Mouse (Mus musculus): ENCODE data around the gene Syne1. TPM values are rescaled to one million over a fixed set of nuclear protein-coding genes. Genes with fewer than 3 reads are reported as not detected.
A peak's percentile ranks its signal among the peaks of the same experiment; 100 is the strongest.

Gene Syne1
- polyA plus RNA-seq, 1 experiment from 2014 or later = 7.9 TPM

- Histone ChIP-seq H3K4me2 (no peak overlapping the region), H3K27ac (ENCODE audit: low read depth) (no peak overlapping the region), H3K9me3 (ENCODE audit: low read depth, low read length) (no peaks in the 10 kb centered on the region), H3K9ac (no peak overlapping the region), H3K4me3 (ENCODE audit: low read depth, low read length) (no peak overlapping the region), H3K27me3 (ENCODE audit: insufficient read depth, low read length) (no peaks in the 10 kb centered on the region), H3K36me3 (ENCODE audit: insufficient read depth) (peaks cover 3% of the 10 kb centered on the region; the same call in 1 of the 2 replicates), H3K4me1 (ENCODE audit: insufficient read depth) (no peaks in the 10 kb centered on the region)
- DNase-seq = no peak
- TF ChIP-seq CTCF (IDR thresholded peaks at IDR 0.05; ENCODE audit: low read depth) = no peak
- no peak for ATAC-seq (ENCODE audit: insufficient read depth)
- WGBS = 78% methylated on average over 6 of the region's 6 CpGs
Measured at GRCm38 (mm10) chr10:5083716-5084115, 467.6 kb downstream of the Syne1 start.

GRCm38 (mm10) chr10:5079945-5080468 lies 471.3 kb downstream of the Syne1 start:
- 32% methylated on average over 9 of the region's 9 CpGs for WGBS
- Histone ChIP-seq H3K36me3 (ENCODE audit: insufficient read depth) (no peaks in the 10 kb centered on the region), H3K4me2 (no peak overlapping the region), H3K4me3 (ENCODE audit: low read depth, low read length) (no peak overlapping the region), H3K4me1 (ENCODE audit: insufficient read depth) (no peaks in the 10 kb centered on the region), H3K27me3 (ENCODE audit: insufficient read depth, low read length) (no peaks in the 10 kb centered on the region), H3K9me3 (ENCODE audit: low read depth, low read length) (no peaks in the 10 kb centered on the region), H3K27ac (ENCODE audit: low read depth) (peak overlapping the region; percentile 36; the same call in 1 of the 2 replicates), H3K9ac (no peak overlapping the region)
- DNase-seq = peak; percentile 87
- ATAC-seq (ENCODE audit: insufficient read depth) = peak; percentile 95
- no peak for TF ChIP-seq CTCF (IDR thresholded peaks at IDR 0.05; ENCODE audit: low read depth)

- Histone ChIP-seq H3K9me3 (ENCODE audit: low read depth, low read length) (no peaks in the 10 kb centered on the region), H3K9ac (no peak overlapping the region), H3K4me1 (ENCODE audit: insufficient read depth) (no peaks in the 10 kb centered on the region), H3K4me3 (ENCODE audit: low read depth, low read length) (no peak overlapping the region), H3K4me2 (no peak overlapping the region), H3K36me3 (ENCODE audit: insufficient read depth) (no peaks in the 10 kb centered on the region), H3K27ac (ENCODE audit: low read depth) (no peak overlapping the region), H3K27me3 (ENCODE audit: insufficient read depth, low read length) (no peaks in the 10 kb centered on the region)
- 88% methylated on average over 7 of the region's 7 CpGs for WGBS
- DNase-seq (no peak), ATAC-seq (ENCODE audit: insufficient read depth) (no peak)
- no peak for TF ChIP-seq CTCF (IDR thresholded peaks at IDR 0.05; ENCODE audit: low read depth)
Measured at GRCm38 (mm10) chr10:5075724-5076123, 475.6 kb downstream of the Syne1 start.

GRCm38 (mm10) chr10:5072054-5072453 lies 479.2 kb downstream of the Syne1 start:
- Histone ChIP-seq H3K27ac (ENCODE audit: low read depth) (no peak overlapping the region), H3K9ac (no peak overlapping the region), H3K4me3 (ENCODE audit: low read depth, low read length) (no peak overlapping the region), H3K4me1 (ENCODE audit: insufficient read depth) (no peaks in the 10 kb centered on the region), H3K9me3 (ENCODE audit: low read depth, low read length) (no peaks in the 10 kb centered on the region), H3K36me3 (ENCODE audit: insufficient read depth) (no peaks in the 10 kb centered on the region), H3K4me2 (no peak overlapping the region), H3K27me3 (ENCODE audit: insufficient read depth, low read length) (no peaks in the 10 kb centered on the region)
- ATAC-seq (ENCODE audit: insufficient read depth) = no peak
- no peak for DNase-seq
- 84% methylated on average over 8 of the region's 8 CpGs for WGBS
- no peak for TF ChIP-seq CTCF (IDR thresholded peaks at IDR 0.05; ENCODE audit: low read depth)

- Histone ChIP-seq H3K4me1 (ENCODE audit: insufficient read depth) (no peaks in the 10 kb centered on the region), H3K9ac (no peak overlapping the region), H3K9me3 (ENCODE audit: low read depth, low read length) (no peaks in the 10 kb centered on the region), H3K4me3 (ENCODE audit: low read depth, low read length) (no peak overlapping the region), H3K27me3 (ENCODE audit: insufficient read depth, low read length) (no peaks in the 10 kb centered on the region), H3K27ac (ENCODE audit: low read depth) (no peak overlapping the region), H3K4me2 (no peak overlapping the region), H3K36me3 (ENCODE audit: insufficient read depth) (no peaks in the 10 kb centered on the region)
- 83% methylated on average over 3 of the region's 3 CpGs for WGBS
- DNase-seq = no peak
- TF ChIP-seq CTCF (IDR thresholded peaks at IDR 0.05; ENCODE audit: low read depth) = no peak
- no peak for ATAC-seq (ENCODE audit: insufficient read depth)
Measured at GRCm38 (mm10) chr10:5070941-5071231, 480.4 kb downstream of the Syne1 start.

- Histone ChIP-seq H3K27me3 (ENCODE audit: insufficient read depth, low read length) (no peaks in the 10 kb centered on the region), H3K27ac (ENCODE audit: low read depth) (no peak overlapping the region), H3K4me3 (ENCODE audit: low read depth, low read length) (no peak overlapping the region), H3K4me2 (no peak overlapping the region), H3K9me3 (ENCODE audit: low read depth, low read length) (no peaks in the 10 kb centered on the region), H3K36me3 (ENCODE audit: insufficient read depth) (no peaks in the 10 kb centered on the region), H3K4me1 (ENCODE audit: insufficient read depth) (no peaks in the 10 kb centered on the region), H3K9ac (no peak overlapping the region)
- no peak for TF ChIP-seq CTCF (IDR thresholded peaks at IDR 0.05; ENCODE audit: low read depth)
- WGBS = 85% methylated on average over 11 of the region's 11 CpGs
- no peak for ATAC-seq (ENCODE audit: insufficient read depth)
- no peak for DNase-seq
Measured at GRCm38 (mm10) chr10:5070168-5070940, 480.9 kb downstream of the Syne1 start.

GRCm38 (mm10) chr10:5068676-5069265 lies 482.5 kb downstream of the Syne1 start, which contains the start of gene Gm10097:
Gene Gm10097, plus strand, starts transcription at chr10:5069192.
- Histone ChIP-seq H3K4me3 (ENCODE audit: low read depth, low read length) (no peak within 1 kb of the TSS), H3K9me3 (ENCODE audit: low read depth, low read length) (no peaks in the 10 kb centered on the region), H3K36me3 (ENCODE audit: insufficient read depth) (no peaks in the 10 kb centered on the region), H3K4me1 (ENCODE audit: insufficient read depth) (no peaks in the 10 kb centered on the region), H3K27me3 (ENCODE audit: insufficient read depth, low read length) (no peaks in the 10 kb centered on the region), H3K4me2 (no peak within 1 kb of the TSS), H3K27ac (ENCODE audit: low read depth) (no peak within 1 kb of the TSS), H3K9ac (no peak within 1 kb of the TSS)
- DNase-seq (no peak), ATAC-seq (ENCODE audit: insufficient read depth) (no peak)
- WGBS = 84% methylated on average over 14 of the region's 14 CpGs
- TF ChIP-seq CTCF (IDR thresholded peaks at IDR 0.05; ENCODE audit: low read depth) = no peak

Measured in lung, embryonic 14.5 days (tissue).